Mouse (Mus musculus) cerebral cortex, adult 2 months (tissue): Measurements from ENCODE around the gene Zcchc24.

Experiments used
- WGBS: fragments of 180-500 bp; shearing (Covaris S2); methylation state at CpG from one replicate; pipeline ENCODE4 v1.1.7; 2018; 5-methylcytosine and 5-hydroxymethylcytosine counted together

The Zcchc24 gene

GRCm38 (mm10) chr14:25663649-25664309 is 105.1 kb downstream of the Zcchc24 start:
- 76% methylated on average over 7 of the region's 7 CpGs for WGBS
